Mouse (Mus musculus): ENCODE data around the gene Gm49320. TPM values are rescaled to one million over a fixed set of nuclear protein-coding genes. Genes with fewer than 3 reads are reported as not detected.

The Gm49320 gene
- polyA plus RNA-seq (2012; rRNA removed): 4.0 and 11.9 TPM in 2 replicates

DNA sequence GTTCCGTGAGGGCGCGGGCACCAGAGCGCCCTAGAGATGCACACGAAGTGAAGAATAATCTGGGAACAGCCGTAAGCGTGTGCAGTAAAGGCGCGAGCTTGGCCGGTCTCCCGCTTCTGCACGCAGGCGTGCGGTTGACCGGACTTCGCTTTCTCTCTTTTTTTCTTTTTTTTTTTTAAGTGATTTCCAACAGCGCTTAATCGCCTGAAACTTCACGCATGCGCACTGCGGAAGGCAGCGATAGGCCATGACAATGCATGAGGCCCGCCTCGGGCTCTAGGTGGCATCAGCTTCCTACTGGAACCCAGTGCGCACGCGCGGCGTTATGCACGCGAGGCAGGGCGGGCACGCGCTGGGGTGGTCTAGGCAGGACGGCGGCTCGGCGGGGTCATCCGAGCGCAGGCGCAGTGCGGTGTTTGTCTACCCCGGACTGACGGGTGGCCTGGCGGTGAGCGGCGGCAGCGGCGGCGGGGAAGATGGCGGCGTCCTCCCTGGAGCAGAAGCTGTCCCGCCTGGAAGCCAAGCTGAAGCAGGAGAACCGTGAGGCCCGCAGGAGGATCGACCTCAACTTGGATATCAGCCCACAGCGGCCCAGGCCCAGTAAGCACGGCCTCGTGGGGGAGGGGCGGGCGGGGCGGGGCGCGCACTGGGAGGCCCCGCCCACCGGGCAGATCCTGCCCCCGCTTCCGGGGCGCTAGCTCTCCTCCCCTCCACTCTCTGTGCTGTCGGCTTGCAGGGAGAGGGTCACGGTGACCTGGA, at the start of gene Gm49320, which contains the start of gene Map2k7:
TSS of gene Gm49320 (plus strand) at position 432 of the 759 bp plus-strand sequence.
TSS of gene Map2k7 (plus strand) at position 307 of the 759 bp plus-strand sequence.

DNA sequence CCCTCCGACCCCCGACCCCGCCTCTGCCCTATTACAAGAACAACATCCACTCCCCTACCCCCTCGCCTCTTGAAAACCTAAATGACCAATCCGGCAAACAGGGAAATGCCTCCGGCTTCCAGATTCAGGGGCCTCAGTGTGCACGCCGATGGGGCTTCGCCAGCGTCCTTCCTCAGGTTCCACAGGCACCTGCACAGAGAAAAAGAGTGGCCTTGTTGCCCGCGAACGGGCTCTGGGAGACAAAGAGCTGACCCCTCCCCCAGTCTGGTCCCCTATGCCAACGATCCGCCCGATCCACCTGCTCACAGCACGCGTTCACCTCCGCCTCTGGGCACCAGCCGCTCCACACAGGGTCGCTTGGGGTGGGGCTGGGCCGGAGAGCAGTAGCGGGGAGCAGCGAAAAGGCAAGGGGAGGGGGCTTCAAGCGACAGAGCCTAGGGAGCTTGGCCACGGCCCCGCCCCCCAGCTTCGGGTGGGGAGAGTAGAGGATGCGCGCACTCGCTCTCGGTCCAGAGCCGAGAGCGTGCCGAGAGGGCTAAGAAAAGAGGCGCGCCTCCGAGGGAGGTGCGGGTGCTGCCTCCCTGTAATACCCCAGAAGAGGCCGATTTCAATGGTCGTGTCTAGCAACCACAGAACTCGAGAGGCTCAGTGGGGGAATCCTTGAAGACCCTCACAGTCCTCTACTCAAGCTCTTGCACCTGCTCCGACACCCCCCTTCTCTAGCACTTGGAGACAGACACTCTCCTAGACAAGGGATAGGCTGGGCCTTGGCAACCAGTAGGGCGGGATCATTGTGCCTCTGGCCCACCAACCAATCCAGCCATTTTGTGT, 21.7 kb upstream of the Gm49320 start, which contains the start of gene Prr36:
TSS of gene Prr36 (minus strand) at position 669 of the 831 bp plus-strand sequence.

DNA sequence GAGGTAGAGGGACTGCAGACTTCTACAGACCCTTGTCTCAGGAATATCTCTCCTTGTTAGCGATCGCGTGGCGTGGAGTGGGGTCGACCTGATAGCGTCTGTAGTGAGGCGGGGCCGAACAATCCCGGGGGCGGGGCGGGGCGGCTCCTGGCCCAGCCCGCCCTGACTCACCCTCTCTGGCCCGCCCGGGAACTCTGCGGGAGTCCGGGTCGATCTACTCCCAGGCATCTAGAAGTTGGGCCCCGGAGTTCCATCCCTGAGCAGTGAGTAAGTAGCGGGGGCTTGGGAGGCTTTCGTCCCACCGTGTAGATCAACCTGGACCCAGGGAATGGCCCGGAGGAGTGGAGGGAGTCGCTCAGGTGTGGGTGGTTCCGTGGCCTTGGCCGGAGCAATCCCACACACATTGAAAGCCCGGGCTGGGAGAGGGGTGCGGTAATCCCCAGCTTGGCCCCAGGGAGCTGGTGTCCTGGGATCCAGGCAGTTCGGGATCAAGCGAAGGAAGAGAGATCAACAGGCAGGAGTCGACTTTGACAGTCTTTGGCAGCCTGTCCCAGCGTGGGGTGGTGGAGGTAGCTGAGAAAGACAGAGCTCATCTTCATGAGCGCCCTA, 11.8 kb upstream of the Gm49320 start, which contains the start of gene Lrrc8e:
TSS of gene Lrrc8e (plus strand) at position 89 of the 609 bp plus-strand sequence.

DNA sequence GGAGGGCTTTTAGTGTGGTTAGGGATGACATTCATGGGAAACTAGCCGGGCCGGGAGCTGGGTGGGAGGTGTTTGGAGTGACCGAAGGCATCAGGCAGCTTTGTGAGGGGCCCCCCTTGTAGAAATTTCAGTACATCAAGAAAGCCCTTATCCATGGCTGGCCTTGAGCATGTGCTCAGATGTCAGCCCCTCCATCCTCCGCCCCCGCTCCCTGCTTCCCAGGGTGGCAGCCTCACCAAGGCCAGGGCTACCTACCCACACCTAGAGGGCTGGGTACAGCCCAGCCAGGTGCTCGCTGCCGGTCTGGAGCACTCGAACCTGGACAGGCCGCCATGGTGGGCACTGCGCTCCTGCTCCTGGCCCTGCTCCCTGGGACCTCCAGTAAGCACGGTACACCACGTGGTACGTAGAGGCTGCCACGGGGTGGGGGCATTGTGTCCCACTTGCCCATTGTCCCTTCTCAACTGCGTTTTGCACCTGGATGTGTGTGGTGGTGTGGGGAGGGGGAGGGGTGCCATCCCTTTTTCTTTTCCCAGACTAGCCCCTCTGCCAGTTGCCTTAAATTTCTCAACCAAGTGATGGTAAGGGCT, 9.4 kb downstream of the Gm49320 start, which contains the start of gene Tgfbr3l:
TSS of gene Tgfbr3l (plus strand) at position 264 of the 590 bp plus-strand sequence.

DNA sequence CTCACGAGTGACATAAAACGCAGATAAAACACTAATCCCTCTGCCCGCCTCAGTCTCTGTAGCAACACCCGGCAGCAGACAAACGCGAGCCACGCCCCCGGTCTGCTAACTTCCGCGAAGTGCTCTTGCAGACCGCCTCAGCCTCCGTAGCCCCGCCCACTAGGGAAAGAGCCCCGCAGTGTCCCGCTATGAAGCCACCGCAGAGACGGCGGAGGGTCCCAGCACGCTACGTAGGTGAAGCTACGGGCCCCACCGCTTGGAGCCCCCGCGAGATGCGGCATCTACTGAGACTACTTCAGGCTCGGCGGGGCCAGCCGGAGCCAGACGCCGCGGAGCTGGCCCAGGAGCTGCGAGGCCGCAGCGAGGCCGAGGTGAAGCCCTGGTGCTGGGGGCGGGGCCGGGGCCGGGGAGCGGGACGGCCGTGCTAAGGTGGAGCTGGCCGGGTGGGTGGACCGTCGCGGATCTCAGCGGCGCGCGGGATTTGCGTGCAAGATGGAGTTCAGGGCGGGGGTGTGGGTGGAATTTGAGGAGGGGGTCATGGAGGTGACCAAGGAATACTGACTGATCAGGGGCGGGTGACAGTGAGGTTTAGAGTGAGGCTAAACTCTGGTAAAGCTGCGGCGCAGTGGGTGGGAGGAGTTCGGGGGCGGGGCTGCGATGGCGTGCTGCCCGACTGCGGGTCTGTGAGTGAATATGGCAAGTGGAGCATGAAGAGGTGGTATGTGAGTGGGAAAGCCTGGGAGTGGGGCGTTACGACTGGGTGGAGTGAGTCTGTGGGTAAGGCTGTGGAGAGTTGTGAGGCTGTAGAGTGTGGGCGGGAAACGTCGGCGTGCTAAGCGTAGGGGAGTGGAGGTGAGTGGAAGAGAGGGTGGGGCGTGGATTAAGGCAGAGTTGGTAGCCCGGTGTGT, 14.5 kb downstream of the Gm49320 start, which contains the start of gene Snapc2:
TSS of gene Snapc2 (plus strand) at position 147 of the 908 bp plus-strand sequence.

DNA sequence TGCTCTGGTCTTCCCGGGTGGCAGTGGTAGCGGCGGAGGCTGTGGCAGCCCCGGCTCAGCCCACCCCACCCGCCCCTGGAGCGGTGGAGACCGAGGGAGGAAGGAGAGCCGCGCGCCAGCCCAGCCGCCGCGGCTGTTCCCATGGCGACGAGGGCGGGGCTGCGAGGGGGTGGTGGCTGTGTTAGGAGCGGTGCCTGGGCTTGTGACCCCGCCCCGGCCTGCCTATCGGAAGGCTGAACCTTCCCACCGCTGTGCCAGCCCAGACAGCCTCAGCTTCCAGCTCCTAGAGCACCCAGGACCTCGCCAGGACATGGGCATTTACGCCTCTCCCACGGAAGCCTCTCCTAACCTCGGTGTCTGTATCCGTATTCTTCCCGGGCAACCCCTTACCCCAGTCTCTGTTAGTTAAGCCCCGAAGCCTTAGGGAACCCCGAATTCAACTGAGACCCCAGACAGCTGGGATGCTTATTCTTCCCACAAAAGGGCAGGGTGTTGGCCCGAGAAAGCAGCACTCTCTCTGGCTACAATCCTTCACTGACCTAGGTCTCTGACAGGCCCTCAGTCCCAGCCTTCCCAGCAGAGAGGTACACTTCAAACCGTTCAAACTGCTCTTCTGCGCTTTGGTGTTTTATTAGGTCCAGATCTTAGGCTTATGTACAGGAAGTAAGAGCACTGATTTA, 20.6 kb downstream of the Gm49320 start, which contains the start of gene Ctxn1:
TSS of gene Ctxn1 (minus strand) at position 150 of the 680 bp plus-strand sequence.

DNA sequence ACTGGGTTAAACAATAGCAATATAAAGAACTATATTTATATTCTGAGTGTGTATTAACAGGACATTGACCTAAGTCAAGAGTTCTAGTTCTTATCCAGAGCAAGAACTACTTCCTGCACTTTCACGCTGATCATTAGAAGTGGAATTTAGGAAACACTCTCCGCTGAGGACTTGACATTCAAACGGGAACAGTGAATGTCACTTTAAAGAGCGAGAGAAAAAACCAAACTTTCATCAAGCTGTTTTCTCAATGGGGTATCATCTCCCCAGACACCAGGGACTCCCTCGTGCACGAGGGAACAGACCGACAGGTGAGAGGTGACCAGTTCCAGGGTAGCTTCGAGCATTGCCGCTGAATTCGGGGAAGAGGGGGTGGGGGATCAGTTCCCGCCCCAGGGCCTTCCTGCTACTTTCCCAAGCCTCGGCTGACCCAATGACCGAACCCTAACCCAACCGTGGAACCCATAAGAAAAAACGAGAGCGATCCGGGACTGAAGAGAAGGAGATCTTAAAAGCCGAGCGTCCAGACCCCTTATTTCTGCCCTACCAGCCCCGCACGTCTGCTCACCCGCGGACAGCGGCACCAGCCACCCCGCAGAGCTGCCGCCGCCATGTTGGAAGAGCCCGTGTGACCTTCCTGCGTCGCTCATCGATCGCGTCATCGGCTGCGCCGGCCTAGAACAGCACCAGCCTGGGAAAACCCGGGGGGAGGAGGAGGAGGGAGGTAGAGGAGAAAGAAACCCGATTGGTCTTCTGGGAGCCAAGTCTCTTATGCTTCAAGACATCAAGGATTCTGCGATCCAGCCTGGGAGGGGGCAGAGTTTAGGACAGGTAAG, 36.8 kb downstream of the Gm49320 start, which contains the start of gene Timm44:
TSS of gene Timm44 (minus strand) at position 639 of the 836 bp plus-strand sequence.

Other genes starting within 250 kb of the Gm49320 start
- 3.4 and 5.3 TPM in 2 replicates for gene Cd209f, start 133.0 kb upstream of the Gm49320 start, polyA plus RNA-seq (2012; rRNA removed)
- gene Cd209g, start 104.8 kb upstream of the Gm49320 start, polyA plus RNA-seq (2012; rRNA removed): 3.5 and 3.6 TPM in 2 replicates
- gene Evi5l, start 72.3 kb upstream of the Gm49320 start, polyA plus RNA-seq (2012; rRNA removed): 21.5 and 22.7 TPM in 2 replicates
- gene Prr36, start 21.4 kb upstream of the Gm49320 start, polyA plus RNA-seq (2012; rRNA removed): 1.8 and 2.6 TPM in 2 replicates
- 5.1 and 6.0 TPM in 2 replicates for gene Lrrc8e, start 12.0 kb upstream of the Gm49320 start, polyA plus RNA-seq (2012; rRNA removed)
- 55.4 and 62.8 TPM in 2 replicates for gene Map2k7, start 125 bp upstream of the Gm49320 start, polyA plus RNA-seq (2012; rRNA removed)
- 241 and 288 TPM in 2 replicates for gene Tgfbr3l, start 9.3 kb downstream of the Gm49320 start, polyA plus RNA-seq (2012; rRNA removed)
- 90.5 and 95.1 TPM in 2 replicates for gene Snapc2, start 14.2 kb downstream of the Gm49320 start, polyA plus RNA-seq (2012; rRNA removed)
- 202 and 269 TPM in 2 replicates for gene Ctxn1, start 20.4 kb downstream of the Gm49320 start, polyA plus RNA-seq (2012; rRNA removed)
- gene Timm44, start 37.0 kb downstream of the Gm49320 start, polyA plus RNA-seq (2012; rRNA removed): 99.8 and 108 TPM in 2 replicates
- gene Ccl25, start 86.3 kb downstream of the Gm49320 start, polyA plus RNA-seq (2012; rRNA removed): 2.5 and 2.8 TPM in 2 replicates
- 42.1 and 52.6 TPM in 2 replicates for gene Elavl1, start 86.5 kb downstream of the Gm49320 start, polyA plus RNA-seq (2012; rRNA removed)

All from ovary, adult 2 months (tissue).